Mouse (Mus musculus): ENCODE data around the gene Tspan13.

Gene Tspan13

DNA sequence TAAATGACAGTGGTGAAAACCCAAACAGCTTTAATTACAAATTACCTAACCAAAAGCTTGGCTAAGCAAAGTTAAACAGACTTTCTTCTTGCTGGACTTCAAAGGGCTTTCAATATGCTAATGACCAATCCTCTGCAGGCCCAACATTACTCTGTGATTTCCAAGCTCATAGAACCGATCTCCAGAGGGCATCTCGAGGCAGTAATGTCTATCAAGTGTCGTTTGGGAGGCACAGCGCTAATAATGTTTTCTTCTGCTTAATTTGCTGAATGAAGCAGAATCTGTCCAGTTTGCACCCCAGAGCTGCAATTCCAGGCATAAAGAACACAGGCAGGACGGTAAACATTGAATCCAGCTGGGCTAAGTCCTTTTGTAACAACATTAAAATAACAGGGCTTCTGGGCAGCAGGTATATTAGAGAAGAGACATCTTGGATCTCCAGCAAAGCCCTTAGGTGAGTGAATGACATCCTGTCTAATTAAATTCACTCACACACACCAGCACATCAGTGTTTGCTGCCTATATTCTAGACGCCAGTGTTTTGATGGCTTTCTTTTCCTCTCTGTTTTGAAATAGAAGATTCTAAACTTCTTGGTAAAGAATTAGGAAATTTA is 64.6 kb downstream of the Tspan13 start:
- no peak for DNase-seq (ENCODE audit: low read depth, low spot score)

DNA sequence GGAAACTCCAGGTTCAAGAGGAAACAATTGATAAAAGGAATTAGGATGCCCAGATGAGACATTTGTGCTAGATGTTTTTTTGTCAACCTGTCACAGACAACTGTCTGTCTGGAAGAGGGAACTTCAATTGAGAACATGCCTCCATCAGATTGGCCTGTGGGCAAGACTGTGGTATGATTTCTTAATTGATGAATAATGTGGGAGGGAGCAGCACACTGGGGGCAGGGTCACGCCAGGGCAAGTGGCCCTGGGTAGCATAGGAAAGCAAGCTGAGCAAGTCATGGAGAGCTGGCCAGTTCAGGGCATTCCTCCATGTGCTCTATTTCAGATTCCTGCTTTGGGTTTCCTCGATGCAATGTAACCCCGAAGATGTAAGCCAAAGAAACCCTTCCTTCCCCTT is 66.4 kb downstream of the Tspan13 start:
- no peak for DNase-seq (ENCODE audit: low read depth, low spot score)

DNA sequence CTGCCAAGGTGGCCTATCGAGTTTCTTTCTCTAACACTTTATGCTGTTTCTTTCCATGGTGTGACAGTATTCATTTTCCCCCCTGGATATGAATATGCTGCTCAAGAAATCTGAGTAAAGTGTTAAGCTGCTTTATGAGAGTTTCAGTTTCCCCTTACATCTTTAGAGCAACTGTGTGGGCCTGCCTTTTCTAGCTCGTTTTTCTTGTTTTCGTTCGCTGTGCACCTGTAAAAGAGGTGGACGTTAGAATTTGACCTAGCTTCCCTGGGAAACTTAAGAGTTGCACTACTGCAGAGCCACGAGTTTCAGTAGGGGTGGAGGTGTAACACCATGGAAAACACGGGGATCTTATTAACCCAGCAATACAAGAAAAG is 75.5 kb downstream of the Tspan13 start:
- no peak for DNase-seq (ENCODE audit: low read depth, low spot score)

- no peak for DNase-seq (ENCODE audit: low read depth, low spot score)
Observed at GRCm38 (mm10) chr12:35966098-35966767, 76.1 kb downstream of the Tspan13 start.

Measured in ZHBTc4 (cell line).